Mouse (Mus musculus) myocyte (in vitro differentiated cells): ENCODE measurements around the gene Tal1.

Source experiments
- CEBPB ChIP-seq: IDR thresholded peaks from 2 replicates; pipeline ENCODE4 v1.6.1; 2011; ENCODE audit warnings: mild to moderate bottlenecking, moderate library complexity; ENCODE audit not compliant: poor library complexity, insufficient read depth, severe bottlenecking
- E2F4 ChIP-seq: IDR thresholded peaks from one replicate; pipeline ENCODE4 v1.6.1; 2011; ENCODE audit warnings: mild to moderate bottlenecking, control low read depth, moderate library complexity; ENCODE audit not compliant: insufficient read depth
- MAX ChIP-seq: IDR thresholded peaks from one replicate; pipeline ENCODE4 v1.6.1; 2011; ENCODE audit warnings: low read depth, mild to moderate bottlenecking, control low read depth
- MYOD1 ChIP-seq, 3 experiments: IDR thresholded peaks; one replicate each; pipeline ENCODE4 v1.6.1; 2011; ENCODE audit warnings: control low read depth in 2 of 3, low read depth in 2 of 3, mild to moderate bottlenecking in 2 of 3, moderate library complexity in 1 of 3; ENCODE audit not compliant: insufficient read length in 2 of 3, control insufficient read depth in 1 of 3
- MYOG ChIP-seq, 3 experiments: IDR thresholded peaks; one replicate each; pipeline ENCODE4 v1.6.1; 2011; ENCODE audit warnings: control low read depth in 2 of 3, low read depth in 2 of 3, mild to moderate bottlenecking in 2 of 3; ENCODE audit not compliant: insufficient read length in 2 of 3, control insufficient read depth in 1 of 3, insufficient read depth in 1 of 3
- POLR2A ChIP-seq: IDR thresholded peaks from one replicate; pipeline ENCODE4 v1.6.1; 2011; ENCODE audit warnings: low read depth, mild to moderate bottlenecking, control low read depth, moderate library complexity; ENCODE audit not compliant: insufficient read length
- POLR2AphosphoS2 ChIP-seq: IDR thresholded peaks from one replicate; pipeline ENCODE4 v1.6.1; 2011; ENCODE audit warnings: low read depth, control low read depth; ENCODE audit not compliant: insufficient read length
- REST ChIP-seq: IDR thresholded peaks from one replicate; pipeline ENCODE4 v1.6.1; 2011; ENCODE audit warnings: mild to moderate bottlenecking, control low read depth, moderate library complexity; ENCODE audit not compliant: insufficient read depth, insufficient read length
- SRF ChIP-seq: IDR thresholded peaks from one replicate; pipeline ENCODE4 v1.6.1; 2011; ENCODE audit warnings: low read depth; ENCODE audit not compliant: control insufficient read depth, insufficient read length
- TCF12 ChIP-seq: IDR thresholded peaks from one replicate; pipeline ENCODE4 v1.6.1; 2011; ENCODE audit warnings: mild to moderate bottlenecking, control low read depth; ENCODE audit not compliant: poor library complexity, insufficient read depth, severe bottlenecking
- TCF3 ChIP-seq: IDR thresholded peaks from one replicate; pipeline ENCODE4 v1.6.1; 2011; ENCODE audit warnings: low read depth, control low read depth; ENCODE audit not compliant: insufficient read length
- USF1 ChIP-seq: IDR thresholded peaks from one replicate; pipeline ENCODE4 v1.6.1; 2011; ENCODE audit warnings: low read depth, mild to moderate bottlenecking, control low read depth, moderate library complexity

- TF ChIP-seq TCF12 (no peak), POLR2A (no peak), USF1 (no peak), MYOG (IDR thresholded peaks at IDR 0.05; ENCODE audit: control insufficient read depth in 1 of 3, insufficient read depth in 1 of 3, insufficient read length in 2 of 3, low read depth in 2 of 3) (no peak), E2F4 (no peak), POLR2AphosphoS2 (no peak), TCF3 (no peak), MAX (no peak), CEBPB (no peak), SRF (no peak), REST (no peak), MYOD1 (IDR thresholded peaks at IDR 0.05; ENCODE audit: control insufficient read depth in 1 of 3, insufficient read length in 2 of 3, low read depth in 2 of 3) (no peak)
Observed at GRCm38 (mm10) chr4:115051245-115051644, 5.0 kb upstream of the Tal1 start.
